ENCODE assay signal across 1 mouse cellular context in genomic region chr7:111080026-111080425, GRCm38 (mm10).
TF ChIP-seq lines count a peak whose summit lies in the region.

No protein-coding gene starts in this region.

TF ChIP-seq in MEL, 35 proteins besides CTCF, POLR2A, EP300 and RAD21 (continued from another document):
- TF ChIP-seq ZMIZ1 (IDR thresholded peaks at IDR 0.05; ENCODE audit: low read depth, low read length), result no peak
- TF ChIP-seq ZKSCAN1 (IDR thresholded peaks at IDR 0.05; ENCODE audit: low read depth, low read length), result no peak
- no peak for TF ChIP-seq MEF2A (IDR thresholded peaks at IDR 0.05; ENCODE audit: extremely low read depth, insufficient replicate concordance, low read depth, low read length, poor library complexity, severe bottlenecking)
- TF ChIP-seq HCFC1 (IDR thresholded peaks at IDR 0.05; ENCODE audit: low read depth, low read length), result no peak
- no peak for TF ChIP-seq ETS1 (IDR thresholded peaks at IDR 0.05; ENCODE audit: low read depth, low read length)
- no peak for TF ChIP-seq ELF1 (IDR thresholded peaks at IDR 0.05; ENCODE audit: low read depth, low read length)
- TF ChIP-seq MAZ (IDR thresholded peaks at IDR 0.05; ENCODE audit: low read depth, low read length), result no peak
- TF ChIP-seq MYB (IDR thresholded peaks at IDR 0.05; ENCODE audit: low read depth, low read length), result no peak
- TF ChIP-seq POLR2AphosphoS2 (IDR thresholded peaks at IDR 0.05; ENCODE audit: low read length), result no peak
- no peak for TF ChIP-seq TCF12 (IDR thresholded peaks at IDR 0.05; ENCODE audit: low read depth, low read length)
- TF ChIP-seq MYC (IDR thresholded peaks at IDR 0.05; ENCODE audit: low read depth, low read length), result no peak
- no peak for TF ChIP-seq UBTF (IDR thresholded peaks at IDR 0.05; ENCODE audit: borderline replicate concordance, insufficient read depth, low read depth, low read length)
- no peak for TF ChIP-seq MAFK (IDR thresholded peaks at IDR 0.05; ENCODE audit: borderline replicate concordance, low read depth, low read length)
- no peak for TF ChIP-seq KAT2A (conservative IDR thresholded peaks at IDR 0.05; ENCODE audit: low read depth, low read length)
